Mouse (Mus musculus): ENCODE measurements around the gene Acbd3. TPM values are rescaled to one million over a fixed set of nuclear protein-coding genes. Genes with fewer than 3 reads are reported as not detected.

Acbd3 gene
- polyA plus RNA-seq, 1 experiment, result 16.1 TPM

- Histone ChIP-seq H3K4me1 (ENCODE audit: control insufficient read depth, insufficient read depth, low read length) (no peaks in the 10 kb centered on the region; the same call in 1 of the 2 replicates), H3K4me3 (replicated peaks; ENCODE audit: control insufficient read depth, low read depth, low read length) (no peak overlapping the region), H3K27ac (ENCODE audit: control insufficient read depth, insufficient read depth, low read depth, low read length, poor library complexity) (no peak overlapping the region)
- 29% methylated on average over 5 of the region's 5 CpGs for WGBS
- no peak for TF ChIP-seq POLR2A (IDR thresholded peaks at IDR 0.05; ENCODE audit: borderline replicate concordance, control insufficient read depth, low read depth, low read length)
- TF ChIP-seq CTCF (IDR thresholded peaks at IDR 0.05; ENCODE audit: control insufficient read depth, insufficient read depth, low read length), result no peak
These were observed 7.1 kb upstream of the Acbd3 start for GRCm38 (mm10) chr1:180718756-180719155.

- 78% methylated on average over 6 of the region's 6 CpGs for WGBS
- Histone ChIP-seq H3K4me3 (replicated peaks; ENCODE audit: control insufficient read depth, low read depth, low read length) (no peak overlapping the region), H3K4me1 (ENCODE audit: control insufficient read depth, insufficient read depth, low read length) (no peaks in the 10 kb centered on the region; the same call in 1 of the 2 replicates), H3K27ac (ENCODE audit: control insufficient read depth, insufficient read depth, low read depth, low read length, poor library complexity) (no peak overlapping the region)
- no peak for TF ChIP-seq POLR2A (IDR thresholded peaks at IDR 0.05; ENCODE audit: borderline replicate concordance, control insufficient read depth, low read depth, low read length)
- no peak for TF ChIP-seq CTCF (IDR thresholded peaks at IDR 0.05; ENCODE audit: control insufficient read depth, insufficient read depth, low read length)
These were observed 6.4 kb upstream of the Acbd3 start for GRCm38 (mm10) chr1:180719483-180719882.

GRCm38 (mm10) chr1:180719951-180720689 is 5.7 kb upstream of the Acbd3 start:
- H3K4me3 ChIP-seq (replicated peaks; ENCODE audit: control insufficient read depth, low read depth, low read length), result no peak overlapping the region
- peak; percentile 97 for TF ChIP-seq CTCF (IDR thresholded peaks at IDR 0.05; ENCODE audit: control insufficient read depth, insufficient read depth, low read length)
- TF ChIP-seq POLR2A (IDR thresholded peaks at IDR 0.05; ENCODE audit: borderline replicate concordance, control insufficient read depth, low read depth, low read length), result no peak
- 48% methylated on average over 5 of the region's 5 CpGs for WGBS
- H3K27ac ChIP-seq (ENCODE audit: control insufficient read depth, insufficient read depth, low read depth, low read length, poor library complexity), result no peak overlapping the region
- H3K4me1 ChIP-seq (ENCODE audit: control insufficient read depth, insufficient read depth, low read length), result peaks cover 2% of the 10 kb centered on the region; the same call in 1 of the 2 replicates

GRCm38 (mm10) chr1:180722608-180723007 is 3.2 kb upstream of the Acbd3 start:
- no peak overlapping the region for H3K27ac ChIP-seq (ENCODE audit: control insufficient read depth, insufficient read depth, low read depth, low read length, poor library complexity)
- TF ChIP-seq CTCF (IDR thresholded peaks at IDR 0.05; ENCODE audit: control insufficient read depth, insufficient read depth, low read length), result no peak
- no peak for TF ChIP-seq POLR2A (IDR thresholded peaks at IDR 0.05; ENCODE audit: borderline replicate concordance, control insufficient read depth, low read depth, low read length)
- 62% methylated on average over 1 of the region's 1 CpGs for WGBS
- peaks cover 3% of the 10 kb centered on the region; the same call in 1 of the 2 replicates for H3K4me1 ChIP-seq (ENCODE audit: control insufficient read depth, insufficient read depth, low read length)
- H3K4me3 ChIP-seq (replicated peaks; ENCODE audit: control insufficient read depth, low read depth, low read length), result no peak overlapping the region

- H3K4me3 ChIP-seq (replicated peaks; ENCODE audit: control insufficient read depth, low read depth, low read length), result no peak overlapping the region
- peak overlapping the region; percentile 42; the same call in 1 of the 2 replicates for H3K27ac ChIP-seq (ENCODE audit: control insufficient read depth, insufficient read depth, low read depth, low read length, poor library complexity)
- TF ChIP-seq CTCF (IDR thresholded peaks at IDR 0.05; ENCODE audit: control insufficient read depth, insufficient read depth, low read length), result no peak
- no peak for TF ChIP-seq POLR2A (IDR thresholded peaks at IDR 0.05; ENCODE audit: borderline replicate concordance, control insufficient read depth, low read depth, low read length)
- whole genome bisulfite sequencing, result 22% methylated on average over 1 of the region's 1 CpGs
- peaks cover 3% of the 10 kb centered on the region; the same call in 1 of the 2 replicates for H3K4me1 ChIP-seq (ENCODE audit: control insufficient read depth, insufficient read depth, low read length)
These were observed 2.1 kb upstream of the Acbd3 start for GRCm38 (mm10) chr1:180723701-180724238.

GRCm38 (mm10) chr1:180726183-180726582 is 340 bp downstream of the Acbd3 start:
- WGBS, result under 1% methylated on average over 42 of the region's 42 CpGs
- Histone ChIP-seq H3K4me1 (ENCODE audit: control insufficient read depth, insufficient read depth, low read length) (peaks cover 3% of the 10 kb centered on the region; the same call in 1 of the 2 replicates), H3K4me3 (replicated peaks; ENCODE audit: control insufficient read depth, low read depth, low read length) (peak overlapping the region; percentile 95), H3K27ac (ENCODE audit: control insufficient read depth, insufficient read depth, low read depth, low read length, poor library complexity) (peak overlapping the region; percentile 95)
- TF ChIP-seq CTCF (IDR thresholded peaks at IDR 0.05; ENCODE audit: control insufficient read depth, insufficient read depth, low read length), result no peak

GRCm38 (mm10) chr1:180729231-180729630 is 3.4 kb downstream of the Acbd3 start:
- Histone ChIP-seq H3K4me1 (ENCODE audit: control insufficient read depth, insufficient read depth, low read length) (peaks cover 3% of the 10 kb centered on the region; the same call in 1 of the 2 replicates), H3K4me3 (replicated peaks; ENCODE audit: control insufficient read depth, low read depth, low read length) (no peak overlapping the region), H3K27ac (ENCODE audit: control insufficient read depth, insufficient read depth, low read depth, low read length, poor library complexity) (no peak overlapping the region)
- TF ChIP-seq POLR2A (IDR thresholded peaks at IDR 0.05; ENCODE audit: borderline replicate concordance, control insufficient read depth, low read depth, low read length) (no peak), CTCF (IDR thresholded peaks at IDR 0.05; ENCODE audit: control insufficient read depth, insufficient read depth, low read length) (no peak)
- WGBS, result 82% methylated on average over 3 of the region's 3 CpGs

- Histone ChIP-seq H3K4me3 (replicated peaks; ENCODE audit: control insufficient read depth, low read depth, low read length) (no peak overlapping the region), H3K4me1 (ENCODE audit: control insufficient read depth, insufficient read depth, low read length) (no peaks in the 10 kb centered on the region), H3K27ac (ENCODE audit: control insufficient read depth, insufficient read depth, low read depth, low read length, poor library complexity) (no peak overlapping the region)
- TF ChIP-seq CTCF (IDR thresholded peaks at IDR 0.05; ENCODE audit: control insufficient read depth, insufficient read depth, low read length) (no peak), POLR2A (IDR thresholded peaks at IDR 0.05; ENCODE audit: borderline replicate concordance, control insufficient read depth, low read depth, low read length) (no peak)
These were observed 22.0 kb downstream of the Acbd3 start for GRCm38 (mm10) chr1:180747827-180748226.
